Mouse (Mus musculus): Measurements from ENCODE around the gene Bahd1.

Bahd1 gene

DNA sequence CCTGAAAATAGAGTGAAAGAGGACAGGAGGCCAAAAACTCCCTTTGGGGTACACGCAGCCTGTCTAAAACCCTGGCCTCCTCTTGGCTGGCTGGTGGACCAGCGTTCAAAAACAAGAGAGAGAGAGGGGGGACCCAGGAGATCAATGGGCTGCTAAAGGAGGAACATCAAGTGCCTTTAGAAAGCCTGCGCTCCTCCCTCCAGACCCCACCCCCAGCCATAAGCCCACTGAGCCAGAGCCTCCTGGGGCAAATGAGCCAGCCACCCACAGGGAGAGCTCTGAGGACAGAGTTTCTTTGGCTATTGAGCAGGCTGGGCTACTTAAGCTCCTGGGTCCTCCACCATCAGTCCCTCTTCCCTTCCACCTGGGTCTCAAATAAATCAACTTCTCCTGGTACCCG is 1.4 kb upstream of the Bahd1 start:
- no peak for DNase-seq (ENCODE audit: low spot score in 2 of 2)

DNA sequence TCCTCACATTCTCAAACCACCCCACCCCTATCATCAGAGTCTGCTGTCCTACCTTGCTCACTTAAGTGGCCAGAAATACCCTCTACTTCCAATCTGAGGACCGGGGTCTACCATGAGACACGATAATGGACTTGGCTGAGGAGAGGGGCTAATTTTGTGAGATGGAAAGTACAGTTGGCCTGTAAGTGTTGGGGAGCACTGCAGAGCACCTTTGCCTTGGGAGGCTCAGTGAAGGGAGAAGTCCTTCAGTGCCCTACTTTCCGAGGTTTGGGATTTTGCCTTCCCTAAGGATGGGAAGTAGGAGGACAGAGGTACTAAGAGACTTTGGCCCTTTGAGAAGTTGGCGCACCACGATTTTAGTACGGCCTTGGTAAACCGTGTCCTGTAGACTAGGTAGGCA is 871 bp upstream of the Bahd1 start:
- no peak for DNase-seq (ENCODE audit: low spot score in 2 of 2)

DNA sequence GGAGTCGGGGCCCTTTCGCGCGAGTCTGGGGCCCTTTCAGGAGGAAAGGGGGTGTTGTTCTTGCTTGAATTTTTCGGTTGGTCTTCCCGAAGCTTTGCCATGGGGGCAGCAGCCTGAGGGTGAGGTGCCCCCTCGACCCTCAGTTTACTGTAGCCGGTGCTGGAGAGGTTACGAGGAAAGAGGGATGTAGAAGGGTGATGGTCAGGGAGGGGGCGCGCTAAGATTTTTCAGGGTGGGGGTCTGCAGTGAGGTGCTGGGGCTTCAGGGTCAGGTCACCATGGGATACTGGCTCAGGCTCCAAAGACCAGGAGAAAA is 606 bp downstream of the Bahd1 start:
- no peak for DNase-seq (ENCODE audit: low spot score in 2 of 2)

DNA sequence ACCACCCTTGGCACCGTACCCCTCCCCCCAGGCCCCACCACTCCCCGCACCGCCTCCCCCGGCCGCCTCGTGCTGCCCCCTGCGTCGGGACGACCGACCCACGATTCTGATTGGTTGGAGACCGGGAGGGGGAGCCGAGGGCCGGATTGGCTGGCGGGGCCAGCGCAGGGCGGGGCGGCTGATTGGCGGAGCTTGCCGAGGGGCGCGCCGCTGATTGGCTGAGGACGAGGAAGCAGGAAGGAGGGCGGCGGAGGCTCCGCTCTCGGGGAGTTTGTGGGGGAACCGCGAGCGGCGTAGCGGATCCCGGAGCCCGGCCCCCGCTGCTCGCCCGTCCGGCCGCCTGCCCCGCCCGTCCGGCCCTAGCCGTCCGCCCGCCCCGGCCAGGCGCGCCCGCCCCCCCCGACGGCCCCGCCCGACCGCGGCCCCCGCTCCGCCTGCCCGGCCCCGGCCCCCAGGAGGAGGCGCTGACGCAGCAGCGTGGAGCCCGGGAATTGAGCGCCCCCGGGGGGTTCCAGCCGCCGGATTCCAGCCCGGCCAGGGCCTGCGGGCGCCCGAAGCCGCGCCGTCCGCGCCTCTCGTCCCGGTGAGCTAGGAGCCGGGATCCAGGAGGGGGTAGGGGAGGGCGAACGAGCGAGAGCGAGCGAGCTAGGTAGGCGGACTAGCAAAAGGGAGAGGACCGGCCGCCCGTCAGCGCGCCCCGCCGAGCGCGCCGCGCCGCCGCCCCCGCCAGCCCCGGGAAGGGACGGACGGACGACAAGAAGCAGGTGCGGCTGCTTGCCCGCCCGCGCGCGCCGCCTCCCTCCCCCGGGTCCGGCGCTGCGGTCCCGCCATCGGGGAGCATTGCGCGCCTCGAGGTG is 1.2 kb downstream of the Bahd1 start:
- DNase-seq (ENCODE audit: low spot score in 2 of 2): peak; percentile 97

DNA sequence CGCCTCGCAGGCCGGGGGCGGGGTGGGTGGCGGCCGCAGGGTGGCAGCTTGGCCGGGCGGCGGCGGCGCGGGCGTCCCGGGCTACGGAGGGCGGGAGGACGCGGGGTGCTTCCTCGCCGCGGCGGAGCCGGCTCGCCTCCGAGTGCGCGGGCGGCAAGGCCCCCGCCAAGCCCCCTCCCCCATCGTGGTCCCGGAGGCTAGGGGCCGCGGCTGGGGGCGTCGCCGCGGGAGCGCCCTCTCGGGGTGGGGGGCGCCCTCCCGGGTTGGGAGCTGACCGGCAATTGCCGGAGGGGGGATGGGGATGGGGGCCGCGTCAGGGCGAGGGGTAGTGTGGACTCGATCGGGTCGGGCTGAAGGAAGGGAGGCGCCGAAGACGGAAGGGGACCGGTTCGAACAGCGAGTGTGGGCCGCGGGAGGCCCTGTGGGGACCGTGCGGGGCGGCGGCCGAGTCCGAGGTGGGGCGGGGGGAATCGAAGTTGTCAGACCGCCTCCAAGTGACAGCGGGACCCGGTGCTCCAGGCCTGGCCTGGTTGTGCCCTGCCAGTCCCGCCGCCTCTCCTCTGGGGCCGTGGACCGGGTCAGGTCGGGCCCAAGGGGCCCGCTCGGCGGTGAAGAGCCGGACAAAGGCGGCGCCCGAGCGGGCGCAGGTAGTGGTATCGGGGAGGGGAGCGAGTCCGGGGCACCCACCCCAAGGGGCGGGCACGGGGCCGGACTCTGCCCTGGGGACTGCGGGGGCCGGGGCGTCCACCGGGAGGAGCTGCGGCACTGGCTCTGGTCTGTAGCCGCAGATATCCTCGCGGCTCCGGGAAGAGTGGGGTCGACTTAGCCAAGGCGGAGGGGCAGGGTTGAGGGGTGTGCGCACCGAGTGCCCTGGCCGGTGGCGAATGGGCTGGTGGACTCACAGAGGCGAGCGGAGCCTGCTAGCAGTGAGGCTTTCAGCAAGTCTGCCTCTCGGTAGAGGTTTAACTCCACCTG is 2.2 kb downstream of the Bahd1 start:
- DNase-seq (ENCODE audit: low spot score in 2 of 2): peak; percentile 22 to 34

DNA sequence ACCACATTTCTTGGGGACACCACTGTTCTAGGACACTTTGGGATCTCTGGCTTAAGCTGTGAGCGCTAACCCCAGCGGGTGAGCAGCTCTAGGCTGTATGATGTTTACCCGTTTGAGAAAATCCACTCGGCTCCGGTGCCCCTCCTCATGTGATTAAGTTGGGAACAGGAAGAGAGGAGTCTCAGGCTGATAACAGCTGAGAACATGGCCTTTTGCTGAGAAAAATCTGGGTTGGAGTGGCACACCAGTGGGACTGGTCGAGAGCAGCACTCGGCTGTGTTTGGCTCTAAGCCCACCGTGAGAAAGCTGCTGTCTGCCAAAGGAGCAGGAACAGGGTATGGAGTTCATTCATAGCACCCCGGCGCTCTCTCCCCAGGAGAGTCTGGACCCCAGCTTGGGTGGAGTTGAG is 3.2 kb downstream of the Bahd1 start:
- no peak for DNase-seq (ENCODE audit: low spot score in 2 of 2)

DNA sequence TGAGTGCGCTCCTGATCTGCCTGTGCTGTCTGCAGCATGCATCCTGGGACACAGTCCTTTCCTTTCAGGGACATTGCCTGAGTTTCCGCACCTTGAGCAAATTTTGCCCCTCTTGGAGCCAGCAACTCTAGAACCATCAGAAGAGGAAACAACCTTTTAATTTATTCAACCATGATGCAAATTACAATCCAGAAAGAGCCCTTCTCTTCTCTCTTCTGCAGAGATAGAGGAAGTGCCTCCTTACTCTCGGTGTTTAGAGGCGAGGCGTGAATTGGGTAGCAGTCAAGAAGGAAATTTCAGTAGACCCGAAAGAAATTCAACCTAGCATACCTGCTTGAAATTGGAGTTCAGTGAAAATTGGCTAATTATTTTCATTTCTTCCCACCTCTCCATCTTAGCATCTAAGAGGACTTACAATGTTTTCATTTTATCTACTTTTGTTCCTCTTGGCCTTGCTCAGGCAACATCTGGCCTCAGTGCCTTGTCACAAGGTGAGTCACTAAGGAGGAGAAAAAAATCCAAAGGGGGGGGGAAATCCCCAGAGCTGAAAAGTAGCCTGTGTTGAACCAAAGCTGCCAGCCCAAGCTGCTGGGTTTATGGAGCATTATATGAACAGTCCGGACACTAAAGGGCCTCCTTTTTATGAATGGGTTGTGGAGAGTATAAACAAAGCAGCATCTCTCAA is 5.4 kb downstream of the Bahd1 start:
- DNase-seq (ENCODE audit: low spot score in 2 of 2): no peak

DNA sequence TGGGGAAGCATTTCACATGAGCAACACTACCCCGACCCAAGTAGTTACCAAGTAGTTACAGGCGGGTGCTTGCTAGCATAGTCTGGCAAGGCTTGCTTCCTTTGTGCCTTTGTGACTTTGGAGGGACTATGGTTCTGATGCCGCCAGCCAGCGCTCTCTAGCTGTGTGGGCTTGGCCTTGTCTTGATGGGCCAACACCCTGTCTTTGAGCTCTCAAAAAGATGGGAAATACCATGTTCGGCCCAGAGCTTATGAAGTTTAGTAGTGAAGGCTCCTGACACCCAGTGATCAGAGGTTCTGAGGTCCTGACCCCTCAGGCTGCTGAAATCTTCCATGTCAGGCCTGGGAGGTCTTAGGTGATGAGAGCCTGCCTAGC is 5.9 kb downstream of the Bahd1 start:
- no peak for DNase-seq (ENCODE audit: low spot score in 2 of 2)

DNA sequence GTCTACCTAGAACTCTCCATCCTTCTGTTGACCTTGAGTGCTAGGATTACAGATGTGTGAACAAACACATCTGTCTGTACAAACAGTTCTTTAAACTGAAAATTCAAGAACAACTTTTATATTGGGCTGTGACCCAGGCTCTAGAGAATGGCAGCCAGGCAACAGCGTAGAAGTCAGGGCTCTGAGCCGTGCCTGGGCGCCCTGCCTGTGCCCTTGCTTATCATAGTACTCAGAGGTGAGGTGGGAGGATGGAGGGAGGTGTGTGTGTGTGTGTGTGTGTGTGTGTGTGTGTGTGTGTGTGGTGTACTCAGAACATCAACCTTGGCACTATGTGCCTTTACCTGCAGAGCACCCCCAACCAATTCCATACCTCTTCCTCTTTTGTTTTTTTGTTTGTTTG is 7.6 kb downstream of the Bahd1 start:
- no peak for DNase-seq (ENCODE audit: low spot score in 2 of 2)

DNA sequence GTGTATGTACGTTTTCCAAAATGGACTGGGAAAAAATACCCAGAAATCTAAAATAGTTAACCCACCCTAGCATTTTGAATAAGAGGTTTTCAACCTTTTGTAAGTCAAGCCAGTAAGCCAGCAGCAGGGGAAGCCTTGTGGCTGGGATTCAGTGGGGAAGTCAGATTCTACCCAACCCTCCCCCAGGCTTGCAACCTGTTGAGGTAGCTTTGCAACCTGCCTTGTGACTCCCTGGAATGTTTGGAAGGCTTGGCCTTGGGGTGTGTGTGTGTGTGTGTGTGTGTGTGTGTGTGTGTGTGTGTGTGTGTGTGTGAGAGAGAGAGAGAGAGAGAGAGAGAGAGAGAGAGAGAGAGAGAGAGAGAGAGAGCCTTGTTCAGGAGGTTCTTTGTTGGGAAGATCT is 9.0 kb downstream of the Bahd1 start:
- no peak for DNase-seq (ENCODE audit: low spot score in 2 of 2)

DNA sequence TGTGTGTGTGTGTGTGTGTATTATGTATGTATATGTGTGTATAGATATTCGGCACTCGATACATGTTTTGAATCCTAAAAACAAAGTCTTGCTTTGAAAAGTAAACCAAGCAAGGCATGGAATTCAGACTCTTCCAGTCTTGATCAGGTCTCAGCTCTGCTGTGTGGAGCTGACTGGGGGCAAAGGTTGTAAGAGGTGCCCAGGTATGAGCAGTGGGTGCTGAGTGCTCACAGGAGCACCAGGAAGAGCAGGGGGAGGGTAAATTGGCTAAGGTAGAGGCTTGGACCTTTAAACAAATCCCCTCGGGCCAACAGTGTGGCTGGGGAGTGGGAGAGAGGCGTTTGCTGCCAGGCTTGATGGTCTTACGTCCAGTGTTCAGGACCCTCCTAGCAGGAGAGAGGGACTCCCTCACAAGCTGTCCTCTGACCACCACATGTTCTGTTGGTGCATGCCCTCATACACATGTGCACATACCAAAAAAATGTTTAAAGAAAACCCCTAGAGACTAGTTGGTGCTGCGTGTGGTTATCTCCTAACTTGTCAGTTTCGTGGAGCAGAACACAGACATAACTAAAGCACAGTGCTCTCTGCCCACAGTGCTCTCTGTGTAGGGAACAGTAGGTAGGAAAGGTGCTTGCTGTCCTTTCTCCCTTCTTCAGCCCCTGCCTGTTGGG is 10.6 kb downstream of the Bahd1 start:
- no peak for DNase-seq (ENCODE audit: low spot score in 2 of 2)

DNA sequence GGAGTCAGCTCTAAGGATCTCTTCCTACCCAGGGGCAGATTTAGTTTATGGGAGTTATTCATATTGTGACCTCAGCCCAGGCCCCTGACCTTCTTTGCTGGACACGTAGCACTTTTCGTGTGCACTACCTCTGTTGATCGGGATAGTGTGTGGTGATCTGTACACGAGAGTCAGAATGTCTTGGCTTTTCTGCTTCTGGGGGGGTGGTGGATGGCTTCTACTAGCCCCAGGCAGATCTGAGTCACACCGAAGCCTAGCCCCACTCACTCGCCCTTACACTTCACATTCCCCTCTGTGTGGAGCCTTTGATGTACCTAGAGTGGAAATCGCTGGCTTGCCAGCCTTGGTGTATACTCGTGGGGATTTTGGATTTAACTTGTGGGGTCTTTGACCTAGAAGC is 12.5 kb downstream of the Bahd1 start:
- no peak for DNase-seq (ENCODE audit: low spot score in 2 of 2)

DNA sequence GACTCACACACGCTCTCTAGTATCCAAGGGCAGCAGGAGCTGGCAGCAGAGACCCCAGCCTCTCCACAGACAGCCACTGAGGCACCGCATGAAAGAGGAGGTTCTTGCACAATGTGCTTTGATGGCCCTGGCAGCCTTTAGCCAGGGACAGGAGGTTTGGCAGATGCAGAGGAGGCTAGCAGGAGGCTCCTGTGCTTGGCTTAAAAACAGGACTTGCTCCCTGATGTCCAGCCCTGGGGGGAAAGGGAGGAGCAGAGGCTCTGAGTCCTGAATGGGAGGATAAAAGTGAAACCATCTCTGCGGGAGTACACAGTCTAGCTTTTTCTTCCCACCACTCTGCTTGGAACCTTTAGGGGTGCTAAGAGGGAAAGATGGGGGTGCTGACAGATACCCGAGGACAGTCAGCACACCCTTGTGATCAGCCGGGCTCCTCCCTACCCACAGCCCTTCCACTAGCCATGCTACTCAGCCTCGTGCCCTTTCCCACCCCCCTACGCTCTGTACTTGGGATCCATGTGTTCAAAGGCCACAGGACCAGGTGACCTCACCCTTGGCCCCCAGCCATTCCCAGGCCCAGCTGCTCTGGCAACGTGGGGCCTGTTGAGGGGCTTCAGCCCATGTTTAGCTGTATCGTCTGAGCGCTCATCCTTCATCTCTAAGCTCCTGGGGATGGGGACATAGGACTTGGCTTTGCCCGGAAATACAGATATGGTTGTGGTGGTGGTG is 13.5 kb downstream of the Bahd1 start:
- no peak for DNase-seq (ENCODE audit: low spot score in 2 of 2)

DNA sequence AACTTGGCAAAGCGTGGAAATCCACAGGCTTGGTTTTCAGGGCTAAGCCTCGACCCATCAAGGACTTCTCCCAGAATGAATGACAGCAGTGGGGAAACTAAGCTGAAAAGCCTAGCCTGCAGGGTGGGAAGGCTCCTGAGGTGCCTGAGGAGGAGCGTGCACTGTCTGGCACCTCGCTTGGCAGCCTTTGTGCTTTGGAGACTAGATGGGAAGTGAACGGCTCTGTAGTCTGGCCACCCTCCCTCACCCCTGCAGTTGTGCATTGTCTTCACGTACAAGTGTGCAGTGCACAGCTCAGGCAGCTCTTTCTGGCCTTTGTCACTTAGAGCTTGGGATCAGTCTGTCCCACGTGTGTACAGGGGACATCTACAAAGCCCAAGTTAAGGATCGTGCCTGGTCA is 14.5 kb downstream of the Bahd1 start:
- no peak for DNase-seq (ENCODE audit: low spot score in 2 of 2)

DNA sequence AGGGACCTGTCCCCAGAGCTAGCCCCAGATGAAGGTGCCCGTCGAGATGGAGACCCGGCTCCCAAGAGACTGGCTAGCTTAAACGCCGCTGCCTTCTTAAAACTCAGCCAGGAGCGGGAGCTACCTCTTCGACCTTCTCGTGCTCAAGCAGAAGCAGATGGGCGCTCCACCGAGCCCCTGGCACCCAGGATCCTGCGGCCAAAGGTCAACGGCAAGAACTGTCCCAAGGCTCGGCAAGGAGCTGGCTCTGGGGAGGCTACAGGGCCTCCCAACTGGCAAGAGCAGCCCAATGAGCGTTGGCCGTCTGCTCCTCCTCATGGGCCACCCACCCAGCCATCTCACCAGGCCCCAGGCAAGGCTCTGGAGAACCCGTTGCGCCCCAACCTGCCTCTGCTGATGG is 16.3 kb downstream of the Bahd1 start:
- no peak for DNase-seq (ENCODE audit: low spot score in 2 of 2)

DNA sequence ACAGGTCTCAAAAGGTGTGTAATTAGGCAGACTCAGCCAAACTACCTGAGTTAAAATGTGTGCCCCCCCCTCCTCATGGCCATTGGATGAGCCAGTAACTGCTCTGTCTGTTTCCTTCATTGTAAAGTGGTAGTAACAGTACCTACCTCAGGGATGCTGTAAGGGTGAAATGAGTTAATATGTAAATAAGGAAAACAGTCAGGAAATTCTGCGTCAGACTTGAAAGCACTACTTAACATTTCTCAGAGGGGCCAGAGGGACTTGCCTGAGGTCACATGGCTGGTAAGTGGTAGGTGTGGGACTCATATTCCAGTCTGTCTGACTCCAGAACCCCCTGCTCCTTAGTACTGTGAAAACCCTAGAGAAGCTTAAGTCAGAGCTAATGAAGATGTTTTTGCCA is 18.4 kb downstream of the Bahd1 start:
- DNase-seq (ENCODE audit: low spot score in 2 of 2): no peak

DNA sequence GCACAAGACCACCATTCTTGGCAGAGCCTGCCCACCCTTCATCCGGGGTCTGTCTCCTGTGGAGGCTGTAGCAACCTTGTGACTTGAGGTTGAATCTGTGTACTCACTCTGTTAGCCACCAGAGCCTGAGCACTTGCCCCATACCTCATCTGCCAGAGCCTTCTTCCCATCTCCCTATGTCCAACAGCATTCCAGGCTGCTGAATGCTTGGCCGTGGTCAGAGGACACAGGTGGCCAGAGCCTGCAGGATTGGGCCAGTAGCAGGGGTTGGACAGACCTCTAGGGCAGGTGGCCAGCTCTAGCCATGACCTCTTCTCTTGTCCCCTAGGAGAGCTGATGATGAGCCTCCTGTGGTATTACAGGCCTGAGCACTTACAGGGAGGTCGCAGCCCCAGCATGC is 20.3 kb downstream of the Bahd1 start:
- DNase-seq (ENCODE audit: low spot score in 2 of 2): no peak

DNA sequence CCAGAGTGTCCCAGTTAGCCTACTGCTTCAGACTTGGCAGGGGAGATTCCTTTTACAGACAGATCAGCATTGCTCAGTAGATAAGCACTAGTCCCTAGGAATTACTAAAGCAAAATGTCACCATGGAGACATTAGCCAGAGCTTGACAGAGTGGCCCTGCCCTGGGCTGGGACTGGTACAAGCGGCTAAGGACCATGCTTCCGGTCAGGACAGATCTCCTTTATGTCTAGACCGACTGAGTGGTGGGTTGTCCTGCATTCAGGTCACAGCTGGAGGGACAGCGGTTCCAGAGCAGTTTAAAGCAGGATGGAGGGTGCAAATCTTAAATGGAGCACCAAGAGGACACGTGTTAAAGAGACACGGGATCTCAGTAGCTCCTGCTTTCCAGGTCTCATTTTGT is 25.8 kb downstream of the Bahd1 start:
- DNase-seq (ENCODE audit: low spot score in 2 of 2): no peak

DNA sequence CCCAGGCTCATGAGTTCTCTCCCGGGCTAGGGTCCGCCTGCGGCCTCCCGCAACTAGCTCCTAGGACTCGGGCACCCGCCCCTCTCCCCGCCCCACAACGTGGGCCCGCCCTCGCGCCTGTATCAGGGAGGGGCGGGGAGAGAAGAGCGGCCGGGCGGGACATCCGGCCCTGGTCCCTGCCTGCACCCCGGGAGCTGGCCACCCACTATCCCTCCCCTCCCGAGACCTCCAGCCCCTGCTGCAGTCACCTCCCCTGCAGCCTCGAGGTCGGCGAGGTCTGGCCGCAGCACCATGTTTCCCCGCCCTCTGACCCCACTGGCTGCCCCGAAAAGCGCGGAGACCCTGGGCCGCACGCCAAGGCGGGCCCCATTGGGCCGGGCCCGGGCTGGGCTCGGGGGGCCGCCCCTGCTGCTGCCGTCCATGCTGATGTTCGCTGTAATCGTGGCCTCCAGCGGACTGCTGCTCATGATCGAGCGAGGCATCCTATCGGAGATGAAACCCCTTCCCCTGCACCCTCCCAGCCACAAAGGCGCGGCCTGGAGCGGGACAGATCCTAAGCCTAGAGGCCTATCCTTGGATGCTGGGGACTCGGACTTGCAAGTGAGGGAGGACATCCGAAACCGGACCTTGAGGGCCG is 26.3 kb downstream of the Bahd1 start, which contains the start of gene Chst14:
TSS of gene Chst14 (plus strand) at position 136 of the 637 bp plus-strand sequence.
- DNase-seq (ENCODE audit: low spot score in 2 of 2): peak; percentile 34 to 59

DNA sequence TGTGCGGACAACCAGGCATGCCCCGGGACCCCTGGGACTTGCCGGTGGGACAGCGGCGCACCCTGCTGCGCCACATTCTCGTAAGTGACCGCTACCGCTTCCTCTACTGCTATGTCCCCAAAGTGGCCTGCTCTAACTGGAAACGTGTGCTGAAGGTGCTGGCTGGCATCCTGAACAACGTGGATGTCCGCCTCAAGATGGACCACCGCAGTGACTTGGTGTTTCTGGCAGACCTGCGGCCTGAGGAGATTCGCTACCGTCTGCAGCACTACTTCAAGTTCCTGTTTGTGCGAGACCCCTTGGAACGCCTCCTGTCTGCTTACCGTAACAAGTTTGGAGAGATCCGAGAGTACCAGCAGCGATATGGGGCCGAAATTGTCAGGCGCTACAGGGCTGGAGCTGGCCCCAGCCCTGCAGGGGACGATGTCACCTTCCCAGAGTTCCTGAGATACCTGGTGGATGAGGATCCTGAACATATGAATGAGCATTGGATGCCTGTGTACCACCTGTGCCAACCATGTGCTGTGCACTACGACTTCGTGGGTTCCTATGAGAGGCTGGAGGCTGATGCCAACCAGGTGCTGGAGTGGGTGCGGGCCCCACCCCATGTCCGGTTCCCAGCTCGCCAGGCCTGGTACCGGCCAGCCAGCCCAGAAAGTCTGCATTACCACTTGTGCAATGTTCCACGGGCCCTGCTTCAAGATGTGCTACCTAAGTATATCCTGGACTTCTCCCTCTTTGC is 27.0 kb downstream of the Bahd1 start:
- DNase-seq (ENCODE audit: low spot score in 2 of 2): no peak

Data from thymus, postnatal 10 days (tissue).